Mouse (Mus musculus): Measurements from ENCODE around the gene Mga. TPM values are rescaled to one million over a fixed set of nuclear protein-coding genes. Genes with fewer than 3 reads are reported as not detected.

The Mga gene
- total and polyA plus RNA-seq, 3 experiments = 45.7 to 224 (median 60.9) TPM

DNA sequence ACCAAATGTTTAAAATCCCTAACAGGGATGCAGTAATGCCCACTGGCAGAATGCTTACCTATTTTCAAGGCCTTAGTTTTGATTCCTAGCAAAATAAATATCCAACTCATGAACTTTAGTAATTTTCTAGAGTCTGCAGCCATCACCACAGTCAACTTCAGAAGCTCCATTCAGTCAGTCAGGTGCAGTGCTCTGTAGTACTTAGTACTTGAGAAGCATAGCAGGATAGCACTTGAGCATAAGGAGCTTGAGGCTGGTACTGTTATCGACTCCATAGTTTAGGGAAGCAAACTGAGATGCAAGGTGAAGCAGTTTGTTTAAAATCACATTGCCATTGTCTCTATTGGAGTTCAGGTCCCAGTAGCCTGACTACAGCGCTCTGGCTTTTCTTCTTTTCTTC is 102.7 kb downstream of the Mga start:
- Histone ChIP-seq H3K27me3 (ENCODE audit: control insufficient read depth in 1 of 2, insufficient read depth in 2 of 2, low read length in 2 of 2) (no peaks in the 10 kb centered on the region), H3K36me3 (ENCODE audit: control insufficient read depth in 1 of 2, insufficient read depth in 2 of 2, low read length in 2 of 2) (no peaks in the 10 kb centered on the region), H3K79me2 (ENCODE audit: control insufficient read depth, insufficient read depth, low read length, poor library complexity) (no peaks in the 10 kb centered on the region), H3K9ac (ENCODE audit: control insufficient read depth, low read depth, low read length, poor library complexity, severe bottlenecking) (no peak overlapping the region), H3K4me1 (ENCODE audit: control insufficient read depth in 1 of 2, insufficient read depth in 2 of 2, low read length in 2 of 2) (no peaks in the 10 kb centered on the region), H3K9me3 (replicated peaks; ENCODE audit: insufficient read depth, low read length) (no peaks in the 10 kb centered on the region), H3K27ac (ENCODE audit: control insufficient read depth, low read depth, low read length) (no peak overlapping the region), H3K4me3 (ENCODE audit: control insufficient read depth in 1 of 2, insufficient read depth in 1 of 2, low read depth in 2 of 2, low read length in 2 of 2) (no peak overlapping the region)
- no peak for DNase-seq (ENCODE audit: low read depth, low spot score)
- TF ChIP-seq MAX (IDR thresholded peaks at IDR 0.05; ENCODE audit: low read length) (no peak), POLR2A (IDR thresholded peaks at IDR 0.05; ENCODE audit: control insufficient read depth in 1 of 2, insufficient read depth in 1 of 2, low read depth in 1 of 2, low read length in 2 of 2, poor library complexity in 1 of 2) (no peak), MYB (IDR thresholded peaks at IDR 0.05; ENCODE audit: low read depth, low read length) (no peak), MEF2A (IDR thresholded peaks at IDR 0.05; ENCODE audit: extremely low read depth, insufficient replicate concordance, low read depth, low read length, poor library complexity, severe bottlenecking) (no peak), CTCF (IDR thresholded peaks at IDR 0.05 in 2 of 3, conservative IDR thresholded peaks at IDR 0.05 in 1 of 3; ENCODE audit: control insufficient read depth in 1 of 3, insufficient read depth in 1 of 3, low read depth in 2 of 3, low read length in 3 of 3, poor library complexity in 1 of 3, severe bottlenecking in 1 of 3) (no peak), NRF1 (IDR thresholded peaks at IDR 0.05; ENCODE audit: insufficient read depth, low read depth, low read length, poor library complexity, severe bottlenecking) (no peak), UBTF (IDR thresholded peaks at IDR 0.05; ENCODE audit: borderline replicate concordance, insufficient read depth, low read depth, low read length) (no peak), ELF1 (IDR thresholded peaks at IDR 0.05; ENCODE audit: low read depth, low read length) (no peak), MAZ (IDR thresholded peaks at IDR 0.05; ENCODE audit: low read depth, low read length) (no peak), GATA1 (IDR thresholded peaks at IDR 0.05; ENCODE audit: low read depth, low read length) (no peak), BHLHE40 (IDR thresholded peaks at IDR 0.05; ENCODE audit: borderline replicate concordance, low read depth, low read length) (no peak), TCF12 (IDR thresholded peaks at IDR 0.05; ENCODE audit: low read depth, low read length) (no peak), POLR2AphosphoS2 (IDR thresholded peaks at IDR 0.05; ENCODE audit: low read length) (no peak), ZMIZ1 (IDR thresholded peaks at IDR 0.05; ENCODE audit: low read depth, low read length) (no peak), SIN3A (IDR thresholded peaks at IDR 0.05; ENCODE audit: low read length) (no peak), JUND (IDR thresholded peaks at IDR 0.05; ENCODE audit: low read depth, low read length) (no peak), E2F4 (IDR thresholded peaks at IDR 0.05; ENCODE audit: borderline replicate concordance, low read depth, low read length) (no peak), ZC3H11A (IDR thresholded peaks at IDR 0.05; ENCODE audit: low read depth, low read length) (no peak), MXI1 (IDR thresholded peaks at IDR 0.05; ENCODE audit: low read depth, low read length) (no peak)

DNA sequence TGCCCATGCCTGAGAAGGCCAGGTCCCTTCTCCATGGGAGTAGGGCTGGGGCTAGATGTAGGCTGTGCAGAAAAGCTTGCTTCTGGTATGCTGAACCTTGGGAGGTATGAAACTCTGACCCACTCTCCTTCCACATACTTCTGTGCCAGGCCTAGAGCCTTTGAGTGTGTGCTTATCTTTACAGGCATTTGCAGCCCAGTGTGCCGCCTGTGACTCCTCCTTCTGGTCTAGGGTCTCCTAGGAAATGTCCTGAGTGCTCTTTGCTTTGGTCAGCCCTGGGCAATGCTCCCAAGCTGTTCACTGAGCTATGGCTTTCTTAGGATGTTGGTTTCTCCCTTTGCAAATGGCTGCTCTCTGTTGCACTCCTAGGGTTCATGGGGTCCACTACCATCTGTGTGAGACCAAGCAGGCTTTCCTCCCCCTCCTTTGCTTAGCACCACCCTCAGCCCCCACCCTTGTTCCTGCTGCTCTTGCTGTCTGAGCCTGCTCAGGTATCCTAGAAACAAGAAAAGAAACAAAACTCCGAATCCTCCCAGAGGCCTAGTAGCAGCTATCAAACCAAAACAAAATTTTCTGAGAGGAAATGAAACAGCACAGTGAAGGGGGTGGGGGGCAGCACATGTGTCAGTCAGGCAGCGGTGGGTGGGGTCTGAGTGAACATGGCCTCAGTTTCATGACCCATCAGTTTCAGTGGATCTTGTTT is 104.0 kb downstream of the Mga start:
- no peak for DNase-seq (ENCODE audit: low read depth, low spot score)
- Histone ChIP-seq H3K36me3 (ENCODE audit: control insufficient read depth in 1 of 2, insufficient read depth in 2 of 2, low read length in 2 of 2) (no peaks in the 10 kb centered on the region), H3K27ac (ENCODE audit: control insufficient read depth, low read depth, low read length) (no peak overlapping the region), H3K9ac (ENCODE audit: control insufficient read depth, low read depth, low read length, poor library complexity, severe bottlenecking) (no peak overlapping the region), H3K4me1 (ENCODE audit: control insufficient read depth in 1 of 2, insufficient read depth in 2 of 2, low read length in 2 of 2) (no peaks in the 10 kb centered on the region), H3K4me3 (ENCODE audit: control insufficient read depth in 1 of 2, insufficient read depth in 1 of 2, low read depth in 2 of 2, low read length in 2 of 2) (no peak overlapping the region), H3K79me2 (ENCODE audit: control insufficient read depth, insufficient read depth, low read length, poor library complexity) (no peaks in the 10 kb centered on the region), H3K9me3 (replicated peaks; ENCODE audit: insufficient read depth, low read length) (no peaks in the 10 kb centered on the region), H3K27me3 (ENCODE audit: control insufficient read depth in 1 of 2, insufficient read depth in 2 of 2, low read length in 2 of 2) (no peaks in the 10 kb centered on the region)
- no peak for TF ChIP-seq EP300 (IDR thresholded peaks at IDR 0.05; ENCODE audit: low read depth in 1 of 2, low read length in 2 of 2)
- TF ChIP-seq E2F4 (IDR thresholded peaks at IDR 0.05; ENCODE audit: borderline replicate concordance, low read depth, low read length) = no peak
- TF ChIP-seq TBP (IDR thresholded peaks at IDR 0.05; ENCODE audit: low read depth, low read length) = no peak
- TF ChIP-seq TAL1 (IDR thresholded peaks at IDR 0.05; ENCODE audit: low read length) = no peak
- TF ChIP-seq NELFE (IDR thresholded peaks at IDR 0.05; ENCODE audit: low read depth, low read length) = no peak
- no peak for TF ChIP-seq RAD21 (IDR thresholded peaks at IDR 0.05; ENCODE audit: low read depth, low read length)
- no peak for TF ChIP-seq MAFK (IDR thresholded peaks at IDR 0.05; ENCODE audit: borderline replicate concordance, low read depth, low read length)
- no peak for TF ChIP-seq ZC3H11A (IDR thresholded peaks at IDR 0.05; ENCODE audit: low read depth, low read length)
- TF ChIP-seq NRF1 (IDR thresholded peaks at IDR 0.05; ENCODE audit: insufficient read depth, low read depth, low read length, poor library complexity, severe bottlenecking) = no peak
- no peak for TF ChIP-seq USF1 (IDR thresholded peaks at IDR 0.05; ENCODE audit: low read depth, low read length)
- no peak for TF ChIP-seq MXI1 (IDR thresholded peaks at IDR 0.05; ENCODE audit: low read depth, low read length)
- TF ChIP-seq ELF1 (IDR thresholded peaks at IDR 0.05; ENCODE audit: low read depth, low read length) = no peak
- TF ChIP-seq GATA1 (IDR thresholded peaks at IDR 0.05; ENCODE audit: low read depth, low read length) = no peak
- no peak for TF ChIP-seq ETS1 (IDR thresholded peaks at IDR 0.05; ENCODE audit: low read depth, low read length)

Measured in MEL (cell line).